Mouse (Mus musculus) hindbrain, embryonic 16.5 days (tissue): Measurements from ENCODE around the gene Rgs6. TPM values are rescaled to one million over a fixed set of nuclear protein-coding genes. Genes with fewer than 3 reads are reported as not detected.

ENCODE experiments used
- ATAC-seq: fragments of 200-750 bp; cut with Nextera tagmentation; 2 replicates; pipeline ENCODE4 v1.8.0; 2017; ENCODE audit warnings: moderate TSS enrichment, moderate library complexity
- H3K27ac ChIP-seq: fragments of 300-500 bp; sonication (generic); 2 replicates; pipeline ENCODE4 v1.5.1; 2014; ENCODE audit warnings: low read depth, mild to moderate bottlenecking, control low read depth, low read length, moderate library complexity
- H3K27me3 ChIP-seq: fragments of 300-500 bp; sonication (generic); replicated peaks from 2 replicates; pipeline ENCODE4 v1.6.1; 2014; ENCODE audit warnings: low read length; ENCODE audit not compliant: control insufficient read depth, insufficient read depth
- H3K36me3 ChIP-seq: fragments of 300-500 bp; sonication (generic); 2 replicates; pipeline ENCODE4 v1.6.1; 2014; ENCODE audit warnings: mild to moderate bottlenecking, low read length, moderate library complexity, mixed read lengths; ENCODE audit not compliant: control insufficient read depth, insufficient read depth
- H3K4me1 ChIP-seq: fragments of 300-500 bp; sonication (generic); 2 replicates; pipeline ENCODE4 v1.6.1; 2014; ENCODE audit warnings: low read depth, low read length; ENCODE audit not compliant: control insufficient read depth, insufficient read depth
- H3K4me2 ChIP-seq: fragments of 300-500 bp; sonication (generic); 2 replicates; pipeline ENCODE4 v1.6.1; 2014; ENCODE audit warnings: mild to moderate bottlenecking, low read length, control low read depth, moderate library complexity
- H3K4me3 ChIP-seq: fragments of 300-500 bp; sonication (generic); 2 replicates; pipeline ENCODE4 v1.5.1; 2014; ENCODE audit warnings: mild to moderate bottlenecking, low read length, control low read depth, moderate library complexity
- H3K9ac ChIP-seq: fragments of 300-500 bp; sonication (generic); 2 replicates; pipeline ENCODE4 v1.6.1; 2014; ENCODE audit warnings: low read depth, mild to moderate bottlenecking, control low read depth, low read length, moderate library complexity
- H3K9me3 ChIP-seq: fragments of 300-500 bp; sonication (generic); 2 replicates; pipeline ENCODE4 v1.6.1; 2014; ENCODE audit warnings: mild to moderate bottlenecking, low read length, moderate library complexity; ENCODE audit not compliant: control insufficient read depth
- WGBS: fragments of 180-500 bp; shearing (Covaris S2); extraction: QIAGEN DNeasy Blood & Tissue Kit; methylation state at CpG from one replicate; pipeline ENCODE4 v1.1.7; 2014; 5-methylcytosine and 5-hydroxymethylcytosine counted together
- polyA plus RNA-seq: library from polyadenylated mRNA; unstranded; fragments of >200 nt; fragmentation: Nextera tagmentation; extraction: Ambion mirVana; gene quantifications from 2 replicates; pipeline ENCODE4 v1.2.1, GENCODE M21; 2015

Rgs6 gene
- polyA plus RNA-seq, 1 experiment from 2014 or later: 10.1 TPM

DNA sequence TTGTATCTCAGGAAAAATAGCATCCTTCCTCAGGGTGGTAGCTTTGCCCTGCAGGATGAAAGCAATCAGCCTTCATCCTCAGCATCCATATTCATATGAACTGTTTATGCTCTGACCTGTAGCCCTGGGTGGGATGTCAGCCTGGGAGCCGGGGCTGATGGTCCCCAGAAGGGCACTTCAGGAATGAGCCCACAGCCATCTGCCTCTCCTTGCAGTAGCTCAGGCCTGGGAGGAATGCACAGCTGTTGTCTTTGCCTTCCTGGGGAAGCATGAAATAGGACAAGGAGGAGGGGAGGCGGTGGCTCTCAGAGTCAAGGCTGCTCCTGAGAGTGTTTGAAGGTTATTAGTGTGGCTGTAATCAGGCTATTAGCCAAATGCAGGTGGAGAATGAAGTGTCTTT, 590.7 kb downstream of the Rgs6 start:
- H3K4me2 ChIP-seq: no peak overlapping the region
- H3K36me3 ChIP-seq: no peaks in the 10 kb centered on the region
- H3K9me3 ChIP-seq: no peaks in the 10 kb centered on the region
- H3K27ac ChIP-seq: peak overlapping the region; percentile 39; the same call in 1 of the 2 replicates
- H3K9ac ChIP-seq: no peak overlapping the region
- ATAC-seq: peak; percentile 71; the same call in 1 of the 2 replicates
- no peak overlapping the region for H3K4me3 ChIP-seq
- H3K27me3 ChIP-seq: no peaks in the 10 kb centered on the region
- 50% methylated on average over 2 of the region's 2 CpGs for WGBS
- peaks cover 3% of the 10 kb centered on the region; the same call in 1 of the 2 replicates for H3K4me1 ChIP-seq

DNA sequence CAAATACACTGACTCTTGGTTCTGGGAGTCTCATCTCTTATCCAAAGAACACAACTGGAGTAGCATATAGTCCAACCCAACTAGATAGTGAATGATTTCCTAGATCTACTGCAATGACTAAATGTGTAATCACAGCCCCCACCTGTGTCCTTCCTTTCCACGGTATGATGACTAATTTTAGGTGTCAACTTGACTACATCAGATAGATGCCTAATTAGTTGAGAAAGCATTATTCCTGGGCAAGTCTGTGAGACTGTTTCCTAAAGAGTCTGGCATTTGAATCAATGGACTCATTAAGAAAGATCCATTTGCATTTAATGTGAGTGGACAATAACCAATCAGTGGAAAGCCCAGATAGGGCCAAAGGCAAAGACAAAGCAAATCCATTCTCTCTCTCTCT, 591.8 kb downstream of the Rgs6 start:
- no peak overlapping the region for H3K27ac ChIP-seq
- H3K4me3 ChIP-seq: no peak overlapping the region
- 62% methylated on average over 1 of the region's 1 CpGs for WGBS
- H3K9ac ChIP-seq: no peak overlapping the region
- no peak overlapping the region for H3K4me2 ChIP-seq
- no peak for ATAC-seq
- no peaks in the 10 kb centered on the region for H3K27me3 ChIP-seq
- H3K36me3 ChIP-seq: no peaks in the 10 kb centered on the region
- no peaks in the 10 kb centered on the region for H3K9me3 ChIP-seq
- peaks cover 3% of the 10 kb centered on the region; the same call in 1 of the 2 replicates for H3K4me1 ChIP-seq

DNA sequence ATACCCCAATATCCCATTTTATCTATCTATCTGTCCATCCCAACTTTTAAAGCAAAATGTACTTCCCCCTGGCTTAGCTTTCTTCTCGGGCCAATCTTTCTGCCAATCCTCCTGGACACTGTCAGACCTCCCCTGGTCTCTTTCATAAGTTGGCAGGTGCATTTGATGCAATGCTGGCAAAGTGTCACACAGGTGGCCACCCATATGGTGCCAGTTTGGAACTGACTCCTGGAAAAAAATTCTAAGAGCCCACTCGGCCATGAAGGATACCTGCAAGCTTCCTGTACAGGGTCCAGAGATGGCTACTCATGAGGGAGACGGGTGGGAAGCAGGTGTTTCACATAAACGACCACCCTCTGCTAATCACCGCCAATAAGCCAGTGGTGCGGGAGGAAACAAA, 592.5 kb downstream of the Rgs6 start:
- WGBS: 66% methylated on average over 6 of the region's 6 CpGs
- no peaks in the 10 kb centered on the region for H3K36me3 ChIP-seq
- no peak overlapping the region for H3K4me2 ChIP-seq
- no peak overlapping the region for H3K9ac ChIP-seq
- no peak overlapping the region for H3K27ac ChIP-seq
- H3K9me3 ChIP-seq: no peaks in the 10 kb centered on the region
- no peak for ATAC-seq
- no peak overlapping the region for H3K4me3 ChIP-seq
- no peaks in the 10 kb centered on the region for H3K27me3 ChIP-seq
- H3K4me1 ChIP-seq: peaks cover 3% of the 10 kb centered on the region; the same call in 1 of the 2 replicates

- Histone ChIP-seq H3K4me2 (no peak overlapping the region), H3K4me3 (no peak overlapping the region), H3K36me3 (no peaks in the 10 kb centered on the region), H3K9me3 (no peaks in the 10 kb centered on the region), H3K9ac (no peak overlapping the region), H3K4me1 (no peaks in the 10 kb centered on the region; the same call in 1 of the 2 replicates), H3K27me3 (no peaks in the 10 kb centered on the region), H3K27ac (peak overlapping the region; percentile 12; the same call in 1 of the 2 replicates)
- WGBS: 29% methylated on average over 3 of the region's 3 CpGs
- peak; percentile 38; the same call in 1 of the 2 replicates for ATAC-seq
Measured at GRCm38 (mm10) chr12:83201674-83202073, 613.6 kb downstream of the Rgs6 start.

DNA sequence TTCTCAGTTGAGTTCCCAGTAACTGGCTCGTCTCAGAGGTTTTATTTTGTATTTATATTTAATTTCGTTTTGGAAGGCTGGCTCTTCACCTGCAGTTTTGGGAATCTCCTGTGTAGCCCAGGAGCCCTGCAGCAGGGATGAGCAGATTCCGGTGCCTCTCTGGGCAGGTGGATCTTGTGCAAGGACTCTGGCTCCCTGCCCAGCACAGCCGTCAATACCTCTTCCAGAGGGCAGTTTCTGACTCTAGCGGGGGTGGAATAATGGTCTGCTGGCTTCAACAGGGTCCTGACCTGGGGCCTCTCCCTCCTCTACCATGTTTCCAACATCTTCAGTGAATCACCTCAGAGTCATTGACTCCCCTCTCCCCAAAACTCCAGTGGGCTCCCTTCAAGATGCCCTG, 616.3 kb downstream of the Rgs6 start:
- no peaks in the 10 kb centered on the region for H3K27me3 ChIP-seq
- H3K27ac ChIP-seq: no peak overlapping the region
- no peaks in the 10 kb centered on the region for H3K36me3 ChIP-seq
- H3K9me3 ChIP-seq: no peaks in the 10 kb centered on the region
- no peak overlapping the region for H3K9ac ChIP-seq
- no peak overlapping the region for H3K4me3 ChIP-seq
- no peak overlapping the region for H3K4me2 ChIP-seq
- peaks cover 9% of the 10 kb centered on the region for H3K4me1 ChIP-seq
- no peak for ATAC-seq
- WGBS: 54% methylated on average over 5 of the region's 5 CpGs

- 70% methylated on average over 6 of the region's 6 CpGs for WGBS
- no peaks in the 10 kb centered on the region for H3K9me3 ChIP-seq
- no peaks in the 10 kb centered on the region for H3K36me3 ChIP-seq
- no peak overlapping the region for H3K4me2 ChIP-seq
- ATAC-seq: no peak
- H3K4me1 ChIP-seq: peaks cover 12% of the 10 kb centered on the region
- H3K27ac ChIP-seq: no peak overlapping the region
- H3K4me3 ChIP-seq: no peak overlapping the region
- H3K9ac ChIP-seq: no peak overlapping the region
- no peaks in the 10 kb centered on the region for H3K27me3 ChIP-seq
Measured at GRCm38 (mm10) chr12:83206866-83207265, 618.8 kb downstream of the Rgs6 start.

DNA sequence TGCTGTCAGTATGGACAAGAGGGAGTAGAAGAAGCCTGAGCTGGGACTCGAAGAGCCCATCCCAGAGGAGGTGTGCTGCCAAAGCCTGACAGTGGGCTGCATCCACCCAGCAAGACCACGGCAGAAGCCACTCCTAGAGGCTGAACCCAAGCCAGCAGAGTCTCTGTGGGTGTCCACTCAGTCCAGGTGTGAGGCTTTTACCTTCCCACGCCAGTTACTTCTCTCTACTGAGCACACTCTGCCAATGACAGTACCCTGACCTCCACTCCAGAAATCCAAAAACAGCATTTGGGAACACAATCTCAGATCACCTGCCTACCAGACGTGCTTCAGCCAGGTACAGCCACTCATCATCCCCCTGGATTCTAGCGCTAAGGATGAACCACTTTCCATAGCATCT, 619.4 kb downstream of the Rgs6 start:
- no peaks in the 10 kb centered on the region for H3K36me3 ChIP-seq
- H3K4me2 ChIP-seq: no peak overlapping the region
- no peak overlapping the region for H3K4me3 ChIP-seq
- WGBS: 73% methylated on average over 4 of the region's 5 CpGs
- no peak overlapping the region for H3K27ac ChIP-seq
- H3K9ac ChIP-seq: no peak overlapping the region
- no peaks in the 10 kb centered on the region for H3K9me3 ChIP-seq
- no peaks in the 10 kb centered on the region for H3K27me3 ChIP-seq
- no peak for ATAC-seq
- H3K4me1 ChIP-seq: peaks cover 12% of the 10 kb centered on the region

DNA sequence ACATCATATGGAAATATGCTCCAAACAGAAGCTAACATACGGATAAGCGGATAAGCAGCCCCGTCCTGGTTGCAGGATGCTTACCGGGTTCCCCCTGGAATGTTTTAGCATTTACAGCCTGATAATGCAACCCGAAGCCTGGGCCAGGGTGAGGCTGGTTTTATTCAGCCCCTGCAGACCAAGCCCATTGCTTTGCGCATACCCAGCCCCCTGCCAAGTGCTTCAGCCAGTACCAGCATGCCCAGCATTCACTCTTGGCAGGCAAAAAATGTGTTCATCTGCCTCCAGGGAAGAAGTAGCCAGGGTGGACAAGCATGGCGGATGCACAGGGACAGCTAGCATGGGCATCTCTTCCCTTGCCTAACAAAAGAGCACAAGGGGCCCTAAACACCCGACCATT, 619.9 kb downstream of the Rgs6 start:
- H3K4me2 ChIP-seq: no peak overlapping the region
- WGBS: 40% methylated on average over 8 of the region's 8 CpGs
- no peaks in the 10 kb centered on the region for H3K9me3 ChIP-seq
- no peaks in the 10 kb centered on the region for H3K27me3 ChIP-seq
- H3K4me1 ChIP-seq: peaks cover 12% of the 10 kb centered on the region
- 0 out of 2 replicates have a peak, but pooled peaks have one; percentile 43 for ATAC-seq
- H3K27ac ChIP-seq: peak overlapping the region; percentile 12; the same call in 1 of the 2 replicates
- no peak overlapping the region for H3K9ac ChIP-seq
- H3K36me3 ChIP-seq: no peaks in the 10 kb centered on the region
- no peak overlapping the region for H3K4me3 ChIP-seq

GRCm38 (mm10) chr12:83208841-83209240, 620.7 kb downstream of the Rgs6 start:
- Histone ChIP-seq H3K4me1 (peaks cover 14% of the 10 kb centered on the region), H3K4me3 (no peak overlapping the region), H3K4me2 (no peak overlapping the region), H3K27me3 (no peaks in the 10 kb centered on the region), H3K9me3 (no peaks in the 10 kb centered on the region), H3K9ac (no peak overlapping the region), H3K36me3 (no peaks in the 10 kb centered on the region), H3K27ac (no peak overlapping the region; the same call in 1 of the 2 replicates)
- 61% methylated on average over 6 of the region's 6 CpGs for WGBS
- no peak for ATAC-seq

- Histone ChIP-seq H3K4me3 (no peak overlapping the region), H3K4me2 (no peak overlapping the region), H3K9me3 (no peaks in the 10 kb centered on the region), H3K4me1 (peaks cover 20% of the 10 kb centered on the region), H3K27ac (no peak overlapping the region), H3K27me3 (no peaks in the 10 kb centered on the region), H3K36me3 (no peaks in the 10 kb centered on the region), H3K9ac (no peak overlapping the region)
- 17% methylated on average over 6 of the region's 6 CpGs for WGBS
- no peak; the same call in 1 of the 2 replicates for ATAC-seq
Measured at GRCm38 (mm10) chr12:83209461-83209860, 621.4 kb downstream of the Rgs6 start.
